Mouse (Mus musculus) midbrain, embryonic 11.5 days (tissue): Measurements from ENCODE around the gene Zfp984. TPM values are rescaled to one million over a fixed set of nuclear protein-coding genes. Genes with fewer than 3 reads are reported as not detected.
A peak's percentile ranks its signal among the peaks of the same experiment; 100 is the strongest.
"Not testable (repeated sequence)": the region's sequence is repeated elsewhere in the genome, so short reads cannot be mapped to it uniquely, and the experiment has no call there.

Source experiments
- ATAC-seq: fragments of 200-750 bp; cut with Nextera tagmentation; 2 replicates; pipeline ENCODE4 v1.8.0; 2017; ENCODE audit warnings: moderate TSS enrichment, moderate library complexity; ENCODE audit not compliant: low FRiP score
- DNase-seq: peaks from one replicate; pipeline ENCODE4 v3.0.0; 2015; ENCODE audit warnings: low spot score; ENCODE audit errors: missing footprints
- H3K27ac ChIP-seq: fragments of 300-500 bp; sonication (generic); 2 replicates; pipeline ENCODE4 v1.5.1; 2014; ENCODE audit warnings: low read depth, low read length
- H3K27me3 ChIP-seq: fragments of 300-500 bp; sonication (generic); 2 replicates; pipeline ENCODE4 v1.6.1; 2014; ENCODE audit warnings: mild to moderate bottlenecking, low read length, moderate library complexity, mixed read lengths; ENCODE audit not compliant: control insufficient read depth, insufficient read depth
- H3K36me3 ChIP-seq: fragments of 300-500 bp; sonication (generic); 2 replicates; pipeline ENCODE4 v1.6.1; 2014; ENCODE audit warnings: mild to moderate bottlenecking, low read length, moderate library complexity, mixed read lengths; ENCODE audit not compliant: control insufficient read depth, insufficient read depth
- H3K4me1 ChIP-seq: fragments of 300-500 bp; sonication (generic); 2 replicates; pipeline ENCODE4 v1.6.1; 2014; ENCODE audit warnings: low read length; ENCODE audit not compliant: control insufficient read depth, insufficient read depth
- H3K4me2 ChIP-seq: fragments of 300-500 bp; sonication (generic); 2 replicates; pipeline ENCODE4 v1.6.1; 2014; ENCODE audit warnings: mild to moderate bottlenecking, moderate library complexity
- H3K4me3 ChIP-seq: fragments of 300-500 bp; sonication (generic); 2 replicates; pipeline ENCODE4 v1.5.1; 2014; ENCODE audit warnings: low read depth, low read length
- H3K9ac ChIP-seq: fragments of 300-500 bp; sonication (generic); 2 replicates; pipeline ENCODE4 v1.6.1; 2014; ENCODE audit warnings: low read length
- H3K9me3 ChIP-seq: fragments of 300-500 bp; sonication (generic); 2 replicates; pipeline ENCODE4 v1.6.1; 2016; ENCODE audit warnings: low read length; ENCODE audit not compliant: control insufficient read depth
- WGBS: fragments of 180-500 bp; shearing (Covaris S2); extraction: QIAGEN DNeasy Blood & Tissue Kit; methylation state at CpG from one replicate; pipeline ENCODE4 v1.1.7; 2014; 5-methylcytosine and 5-hydroxymethylcytosine counted together
- polyA plus RNA-seq: library from polyadenylated mRNA; unstranded; fragments of >200 nt; fragmentation: Nextera tagmentation; extraction: Ambion mirVana; gene quantifications from 2 replicates; pipeline ENCODE4 v1.2.1, GENCODE M21; 2014

The Zfp984 gene
- polyA plus RNA-seq, 1 experiment from 2014 or later, result 8.9 TPM

GRCm38 (mm10) chr4:147738636-147739369, 70.8 kb downstream of the Zfp984 start:
- H3K4me2 ChIP-seq, result peak overlapping the region; percentile 34
- DNase-seq (peak; percentile 84), ATAC-seq (peak; percentile 64; the same call in 1 of the 2 replicates)
- H3K4me3 ChIP-seq, result peak overlapping the region; percentile 14; the same call in 1 of the 2 replicates
- not testable (repeated sequence) for H3K36me3 ChIP-seq, H3K4me1 ChIP-seq, H3K9ac ChIP-seq, H3K27me3 ChIP-seq, H3K27ac ChIP-seq, H3K9me3 ChIP-seq
- 35% methylated on average over 55 of the region's 63 CpGs for WGBS

Other genes starting within 250 kb of the Zfp984 start
- 2.8 and 3.1 TPM in 2 replicates for gene Zfp979, start 167.3 kb downstream of the Zfp984 start, polyA plus RNA-seq
- not detected in 2 replicates for gene Zfp534, start 107.2 kb downstream of the Zfp984 start, polyA plus RNA-seq
- 5.6 and 7.4 TPM in 2 replicates for gene Zfp933, start 38.6 kb upstream of the Zfp984 start, polyA plus RNA-seq
- gene Miip, start 59.0 kb upstream of the Zfp984 start, polyA plus RNA-seq, result 34.6 and 39.2 TPM in 2 replicates
- gene Fv1, start 59.2 kb upstream of the Zfp984 start, polyA plus RNA-seq, result 15.2 and 15.7 TPM in 2 replicates
- 36.8 and 42.4 TPM in 2 replicates for gene Mfn2, start 94.9 kb upstream of the Zfp984 start, polyA plus RNA-seq
- gene Plod1, start 127.0 kb upstream of the Zfp984 start, polyA plus RNA-seq, result 24.2 and 25.8 TPM in 2 replicates
- gene 2510039O18Rik, start 131.1 kb upstream of the Zfp984 start, polyA plus RNA-seq, result 14.3 and 15.3 TPM in 2 replicates
- gene Nppb, start 176.0 kb upstream of the Zfp984 start, polyA plus RNA-seq, result 0.23 and 0.29 TPM in 2 replicates
- 0.51 and 0.68 TPM in 2 replicates for gene Nppa, start 190.9 kb upstream of the Zfp984 start, polyA plus RNA-seq
- gene Clcn6, start 229.0 kb upstream of the Zfp984 start, polyA plus RNA-seq, result 19.2 and 20.2 TPM in 2 replicates
- gene Mthfr, start 229.3 kb upstream of the Zfp984 start, polyA plus RNA-seq, result 17.8 and 18.9 TPM in 2 replicates